In genomic region chr19:43495846-43496245, GRCm38 (mm10) we compare ENCODE assay signal across 8 mouse cellular contexts. TPM values are rescaled to one million over a fixed set of nuclear protein-coding genes. Genes with fewer than 3 reads are reported as not detected.
A peak's percentile ranks its signal among the peaks of the same experiment; 100 is the strongest.
DNase-seq lines count a peak whose midpoint lies in the region; ATAC-seq and TF ChIP-seq lines count a peak whose summit lies in the region.

No protein-coding gene starts in this region.

- H3K27me3 ChIP-seq in C2C12 (ENCODE audit: control insufficient read depth, insufficient read depth, insufficient read length): peaks cover 6% of the 10 kb centered on the region
- H3K27me3 ChIP-seq in G1E (ENCODE audit: insufficient read depth, low read length): no peaks in the 10 kb centered on the region
- H3K27me3 ChIP-seq in heart, embryonic 11.5 days (ENCODE audit: control insufficient read depth, insufficient read depth, low read length): no peaks in the 10 kb centered on the region
- peaks cover 6% of the 10 kb centered on the region; the same call in 1 of the 2 replicates for H3K27me3 ChIP-seq in liver, embryonic 15.5 days

- DNase-seq in G1E (ENCODE audit: low spot score): peak; percentile 43
- DNase-seq in embryo, embryonic 10 days (ENCODE audit: low spot score): peak; percentile 85
- DNase-seq in kidney, postnatal 36 days: peak; percentile 65 to 72
- no peak for DNase-seq in urinary bladder, postnatal 10 days (ENCODE audit: low spot score)

- 16% methylated on average over 5 of the region's 5 CpGs for WGBS in heart, embryonic 11.5 days (ENCODE audit: insufficient replicate concordance)
- 14% methylated on average over 5 of the region's 5 CpGs for WGBS in liver, embryonic 15.5 days (ENCODE audit: insufficient replicate concordance)
- WGBS in olfactory bulb, adult 2 months: 21% methylated on average over 5 of the region's 5 CpGs

- peak overlapping the region; percentile 6 for H3K4me2 ChIP-seq in heart, embryonic 11.5 days
- peak overlapping the region; percentile 69; the same call in 1 of the 2 replicates for H3K4me2 ChIP-seq in liver, embryonic 15.5 days

- H3K36me3 ChIP-seq in C2C12 (ENCODE audit: control insufficient read depth, insufficient read depth) (peaks cover 15% of the 10 kb centered on the region), G1E (replicated peaks) (peaks cover 92% of the 10 kb centered on the region)
- 0 out of 2 replicates have a peak, but pooled peaks cover 4% of the 10 kb centered on the region for H3K36me3 ChIP-seq in heart, embryonic 11.5 days (ENCODE audit: control insufficient read depth, insufficient read depth, low read length)
- peaks cover 25% of the 10 kb centered on the region for H3K36me3 ChIP-seq in liver, embryonic 15.5 days (replicated peaks)

- H3K4me3 ChIP-seq in C2C12 (ENCODE audit: insufficient read depth, poor library complexity, severe bottlenecking) (no peak overlapping the region), G1E (ENCODE audit: low read depth, low read length) (no peak overlapping the region)
- no peak overlapping the region for H3K4me3 ChIP-seq in heart, embryonic 11.5 days (ENCODE audit: low read depth, low read length)
- H3K4me3 ChIP-seq in liver, embryonic 15.5 days (replicated peaks): no peak overlapping the region
- H3K4me3 ChIP-seq in olfactory bulb, adult 2 months (ENCODE audit: insufficient read depth, low read depth, low read length): no peak overlapping the region

- H3K4me1 ChIP-seq in G1E (ENCODE audit: insufficient read depth, low read depth, low read length): no peaks in the 10 kb centered on the region
- H3K4me1 ChIP-seq in heart, embryonic 11.5 days (ENCODE audit: control insufficient read depth, insufficient read depth, low read length): peaks cover 5% of the 10 kb centered on the region; the same call in 1 of the 2 replicates
- peaks cover 33% of the 10 kb centered on the region for H3K4me1 ChIP-seq in liver, embryonic 15.5 days (replicated peaks)
- H3K4me1 ChIP-seq in olfactory bulb, adult 2 months (ENCODE audit: control insufficient read depth, insufficient read depth, low read length): no peaks in the 10 kb centered on the region; the same call in 1 of the 2 replicates

- TF ChIP-seq CTCF in C2C12 (IDR thresholded peaks at IDR 0.05; ENCODE audit: control insufficient read depth, insufficient read depth, insufficient read length) (no peak), G1E (IDR thresholded peaks at IDR 0.05; ENCODE audit: low read depth, low read length) (peak; percentile 92)
- 0 out of 2 replicates have a peak, but pooled peaks have one; percentile 29 for TF ChIP-seq CTCF in olfactory bulb, adult 2 months (IDR thresholded peaks at IDR 0.05; ENCODE audit: insufficient read depth, low read depth, low read length)

- peak; percentile 22; the same call in 1 of the 2 replicates for ATAC-seq in G1E (ENCODE audit: extremely low read depth, insufficient number of reproducible peaks, low FRiP score, poor library complexity, severe bottlenecking)
- ATAC-seq in heart, embryonic 11.5 days (replicated peaks; ENCODE audit: insufficient number of reproducible peaks, low FRiP score, low TSS enrichment): no peak
- ATAC-seq in liver, embryonic 15.5 days (ENCODE audit: insufficient read depth): no peak

- no peaks in the 10 kb centered on the region for H3K79me3 ChIP-seq in C2C12 (ENCODE audit: low read depth)

- H3K9me3 ChIP-seq in G1E (replicated peaks): no peaks in the 10 kb centered on the region
- no peaks in the 10 kb centered on the region for H3K9me3 ChIP-seq in heart, embryonic 11.5 days (replicated peaks; ENCODE audit: control insufficient read depth, low read length)
- no peaks in the 10 kb centered on the region for H3K9me3 ChIP-seq in liver, embryonic 15.5 days (replicated peaks)

- no peaks in the 10 kb centered on the region for H3K79me2 ChIP-seq in C2C12 (ENCODE audit: control insufficient read depth, insufficient read depth)

- no peak for TF ChIP-seq POLR2A in olfactory bulb, adult 2 months (IDR thresholded peaks at IDR 0.05; ENCODE audit: insufficient read depth, low read depth, low read length)

- no peak overlapping the region for H3ac ChIP-seq in C2C12 (ENCODE audit: control insufficient read depth, insufficient read length, low read depth)

- H3K27ac ChIP-seq in heart, embryonic 11.5 days (ENCODE audit: low read depth, low read length): no peak overlapping the region
- no peak overlapping the region for H3K27ac ChIP-seq in liver, embryonic 15.5 days (replicated peaks)
- H3K27ac ChIP-seq in olfactory bulb, adult 2 months (ENCODE audit: insufficient read depth, low read depth, low read length): no peak overlapping the region

- no peak overlapping the region for H3K9ac ChIP-seq in heart, embryonic 11.5 days (ENCODE audit: low read depth, low read length)
- no peak overlapping the region for H3K9ac ChIP-seq in liver, embryonic 15.5 days

TF ChIP-seq in C2C12, 6 proteins besides CTCF, POLR2A, EP300 and RAD21:
- no peak for TF ChIP-seq MAX (IDR thresholded peaks at IDR 0.05)
- peak; percentile 62 for TF ChIP-seq CEBPB (IDR thresholded peaks at IDR 0.05; ENCODE audit: low read depth)

RNA-seq across cellular contexts. Expression of gene Got1, which starts 28.6 kb away (rescaled TPM):
- polyA plus RNA-seq in C2C12 (2012; fragmentation: generic; extraction: Trizol) (69.8 TPM), G1E (2012) (9.8 and 12.7 TPM in 2 replicates)
- total RNA-seq in G1E (2014; fragmentation: Nextera tagmentation) (44.6 and 57.9 TPM in 2 replicates), G1E (2017) (50.8 and 60.3 TPM in 2 replicates)
- 134 and 158 TPM in 2 replicates for polyA plus RNA-seq in heart, embryonic 11.5 days (2014; fragmentation: Nextera tagmentation; extraction: Ambion mirVana)
- polyA plus RNA-seq in liver, embryonic 15.5 days (2015; fragmentation: Nextera tagmentation; extraction: Ambion mirVana): 19.8 and 22.3 TPM in 2 replicates
- not detected in 2 replicates for polyA plus RNA-seq in olfactory bulb, adult 2 months (2012; ENCODE audit: insufficient read depth, insufficient read length, low replicate concordance, missing spikeins)

RNA-seq across cellular contexts. Expression of gene Cnnm1, which starts 55.6 kb away (rescaled TPM):
- polyA plus RNA-seq in C2C12 (2012; fragmentation: generic; extraction: Trizol): not detected
- total RNA-seq in G1E (2014; fragmentation: Nextera tagmentation): 14.5 and 19.0 TPM in 2 replicates
- 2.8 and 3.1 TPM in 2 replicates for total RNA-seq in G1E (2017)
- polyA plus RNA-seq in G1E (2012): 2.7 and 2.8 TPM in 2 replicates
- 0.11 and 0.20 TPM in 2 replicates for polyA plus RNA-seq in heart, embryonic 11.5 days (2014; fragmentation: Nextera tagmentation; extraction: Ambion mirVana)
- 0.12 and 0.21 TPM in 2 replicates for polyA plus RNA-seq in liver, embryonic 15.5 days (2015; fragmentation: Nextera tagmentation; extraction: Ambion mirVana)
- not detected in 2 replicates for polyA plus RNA-seq in olfactory bulb, adult 2 months (2012; ENCODE audit: insufficient read depth, insufficient read length, low replicate concordance, missing spikeins)
